Mouse (Mus musculus): Measurements from ENCODE around the gene 7530416G11Rik.
A peak's percentile ranks its signal among the peaks of the same experiment; 100 is the strongest.

DNA sequence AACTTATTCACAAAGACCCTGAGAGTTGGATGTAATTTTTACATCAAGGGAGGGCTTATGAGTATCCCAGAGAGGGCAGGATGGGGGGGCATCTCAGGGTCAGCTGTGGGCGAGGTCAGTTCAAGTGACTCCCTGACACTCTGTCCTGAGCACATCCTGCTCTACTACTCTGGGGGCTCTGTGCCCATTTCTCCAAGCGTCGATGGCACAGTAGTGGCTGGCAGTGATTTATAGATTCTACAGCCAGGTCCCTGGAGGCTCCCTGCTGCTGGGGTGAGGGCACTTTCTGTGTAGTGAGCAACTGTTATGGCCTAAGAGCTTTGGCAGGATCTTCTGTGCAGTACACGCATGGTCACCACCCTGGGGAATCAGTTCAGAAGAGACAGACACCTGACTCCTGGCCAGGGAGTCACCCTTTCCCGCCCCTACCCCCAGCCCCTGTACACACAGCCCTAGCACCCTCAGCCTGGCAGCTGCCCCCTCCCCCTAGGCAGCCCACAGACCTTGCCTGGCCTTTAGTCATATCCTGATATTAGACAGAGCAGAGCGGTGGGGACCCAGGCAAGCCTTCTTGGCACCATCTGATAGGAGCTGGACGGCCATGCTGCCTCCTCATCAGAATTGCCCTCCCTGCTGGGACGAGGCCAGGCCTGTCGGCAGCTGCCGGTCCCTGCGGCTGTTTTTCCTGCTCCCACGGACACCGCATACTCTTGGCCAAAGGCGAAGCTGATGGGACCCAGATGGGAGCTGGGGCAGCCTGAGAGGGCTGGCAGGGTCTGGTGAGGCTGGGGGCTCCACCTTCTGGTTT, 2.3 kb upstream of the 7530416G11Rik start:
- TF ChIP-seq CTCF (IDR thresholded peaks at IDR 0.05) = peak; percentile 33
- TF ChIP-seq EP300 (IDR thresholded peaks at IDR 0.05) = no peak

Measured in lung, postnatal 0 days (tissue).